Comparison of ENCODE assay signal across 8 mouse cellular contexts in genomic region chr1:82724339-82725025, GRCm38 (mm10). TPM values are rescaled to one million over a fixed set of nuclear protein-coding genes. Genes with fewer than 3 reads are reported as not detected.
DNase-seq lines count a peak whose midpoint lies in the region; ATAC-seq lines count a peak whose summit lies in the region.

Gene Mff, plus strand, starts transcription at chr1:82724890.

- intact Hi-C loops in gastrocnemius, postnatal 14 days (cut with DNase I; ENCODE audit: low total_unique reads) = no loop called here
- intact Hi-C loops in left cerebral cortex, postnatal 10 days (cut with DNase I) = no loop called here

- DNase-seq in adrenal gland, adult (ENCODE audit: inconsistent age in 2 of 2, low spot score in 1 of 2) = peak; percentile 95 to 99
- peak; percentile 97 for DNase-seq in embryo, embryonic 10.5 days (ENCODE audit: low spot score)
- DNase-seq in gastrocnemius, postnatal 14 days = peak; percentile 90
- peak; percentile 93 to 95 for DNase-seq in left cerebral cortex, postnatal 10 days (ENCODE audit: extremely low spot score in 1 of 2, low spot score in 2 of 2)
- DNase-seq in right cerebral cortex, postnatal 25 days = peak; percentile 94
- DNase-seq in urinary bladder, postnatal 4 days (ENCODE audit: low spot score in 2 of 2) = peak; percentile 87 to 92

- peak; percentile 97 for ATAC-seq in inflammation-experienced regulatory T-cells, adult 6 months
- ATAC-seq in megakaryocyte-erythroid progenitor cell, adult 5-6 weeks (replicated peaks; ENCODE audit: low FRiP score, low TSS enrichment, poor library complexity, severe bottlenecking) = peak; percentile 91

RNA-seq across cellular contexts. Expression of gene Mff, which starts in this region (rescaled TPM):
- total RNA-seq in gastrocnemius, postnatal 14 days (2021) = 100 to 1,000 TPM; 116 to 131 TPM
- 100 to 1,000 TPM in 1 of 3 experiments, 10 to 100 TPM in 2; 83.4 to 108 (median 89.5) TPM for polyA plus RNA-seq in inflammation-experienced regulatory T-cells, adult 6 months (2017; shearing (Covaris generic))
- total RNA-seq in left cerebral cortex, postnatal 10 days (2021) = 100 to 1,000 TPM; 291 to 295 TPM
- total RNA-seq in megakaryocyte-erythroid progenitor cell, adult 5-6 weeks (2014; fragmentation: Nextera tagmentation) = 106 and 145 TPM in 2 replicates
- total RNA-seq in megakaryocyte-erythroid progenitor cell, adult 5-6 weeks (2017) = 77.1 and 95.3 TPM in 2 replicates

Comparison
In these comparisons a context has a peak if more than half of its experiments do, and no peak if none do; other contexts are left out.
1. Peak in every context shown above with its lines: DNase-seq and ATAC-seq.